Mouse (Mus musculus) stomach, postnatal 0 days (tissue): Measurements from ENCODE around the gene Atp5g3. TPM values are rescaled to one million over a fixed set of nuclear protein-coding genes. Genes with fewer than 3 reads are reported as not detected.
"Not testable (repeated sequence)": the region's sequence is repeated elsewhere in the genome, so short reads cannot be mapped to it uniquely, and the experiment has no call there.

ENCODE experiments used
- ATAC-seq: fragments of 200-750 bp; cut with Nextera tagmentation; 2 replicates; pipeline ENCODE4 v1.8.0; 2017; ENCODE audit not compliant: low FRiP score, low TSS enrichment
- DNase-seq: peaks from one replicate; pipeline ENCODE4 v3.0.0-alpha.2; 2016; ENCODE audit warnings: low spot score
- H3K27ac ChIP-seq: fragments of 300-500 bp; sonication (generic); replicated peaks from 2 replicates; pipeline ENCODE4 v1.5.1; 2014; ENCODE audit warnings: mild to moderate bottlenecking, control low read depth
- H3K27me3 ChIP-seq: fragments of 300-500 bp; sonication (generic); 2 replicates; pipeline ENCODE4 v1.6.1; 2014; ENCODE audit warnings: low read length; ENCODE audit not compliant: control insufficient read depth, insufficient read depth
- H3K36me3 ChIP-seq: fragments of 300-500 bp; sonication (generic); 2 replicates; pipeline ENCODE4 v1.6.1; 2014; ENCODE audit warnings: low read length, mixed read lengths; ENCODE audit not compliant: control insufficient read depth, insufficient read depth
- H3K4me1 ChIP-seq: fragments of 300-500 bp; sonication (generic); replicated peaks from 2 replicates; pipeline ENCODE4 v1.6.1; 2014; ENCODE audit warnings: antibody characterized with exemption; ENCODE audit not compliant: control insufficient read depth, insufficient read depth
- H3K4me2 ChIP-seq: fragments of 300-500 bp; sonication (generic); replicated peaks from 2 replicates; pipeline ENCODE4 v1.6.1; 2014; ENCODE audit warnings: low read depth, mild to moderate bottlenecking, control low read depth, moderate library complexity
- H3K4me3 ChIP-seq: fragments of 300-500 bp; sonication (generic); 2 replicates; pipeline ENCODE4 v1.5.1; 2014; ENCODE audit warnings: low read depth, low read length, control low read depth
- H3K9ac ChIP-seq: fragments of 300-500 bp; sonication (generic); 2 replicates; pipeline ENCODE4 v1.6.1; 2014; ENCODE audit warnings: mild to moderate bottlenecking, low read length, control low read depth, mixed read lengths
- H3K9me3 ChIP-seq: fragments of 300-500 bp; sonication (generic); 2 replicates; pipeline ENCODE4 v1.6.1; 2016; ENCODE audit warnings: low read length; ENCODE audit not compliant: control insufficient read depth
- CTCF ChIP-seq: IDR thresholded peaks from 2 replicates; pipeline ENCODE4 v1.5.1; 2016; ENCODE audit warnings: antibody characterized with exemption, low read depth, mild to moderate bottlenecking, moderate library complexity
- EP300 ChIP-seq: optimal IDR thresholded peaks from 2 replicates; pipeline ENCODE3; 2016; ENCODE audit warnings: antibody characterized with exemption
- WGBS: fragments of 180-500 bp; shearing (Covaris S2); extraction: QIAGEN DNeasy Blood & Tissue Kit; methylation state at CpG from one replicate; pipeline ENCODE4 v1.1.7; 2014; 5-methylcytosine and 5-hydroxymethylcytosine counted together
- polyA plus RNA-seq: library from polyadenylated mRNA; unstranded; fragments of >200 nt; fragmentation: Nextera tagmentation; extraction: Ambion mirVana; gene quantifications from 2 replicates; pipeline ENCODE4 v1.2.1, GENCODE M21; 2015

The Atp5g3 gene
- polyA plus RNA-seq, 1 experiment from 2014 or later, result 1,478 TPM

DNA sequence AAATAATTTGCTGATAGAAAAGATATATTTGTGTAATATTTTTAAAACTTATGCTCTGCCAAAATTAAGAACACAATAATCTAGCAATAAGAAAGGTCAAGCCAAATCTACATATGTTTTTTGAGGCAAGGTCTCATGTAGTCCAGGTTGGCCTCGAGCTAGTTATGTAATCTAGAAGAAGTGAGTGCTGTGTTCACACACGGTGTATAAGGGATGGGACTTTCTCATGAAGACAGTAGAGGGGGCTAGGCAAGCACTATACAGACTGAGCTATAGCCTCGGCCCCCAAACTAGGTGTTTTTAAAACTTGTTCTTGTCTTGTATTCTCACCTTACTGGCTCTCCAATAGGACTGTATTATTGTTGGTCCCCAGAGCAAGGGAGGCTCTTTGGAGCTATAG lies 14.4 kb upstream of the Atp5g3 start:
- Histone ChIP-seq H3K4me1 (no peaks in the 10 kb centered on the region), H3K9me3 (no peaks in the 10 kb centered on the region), H3K27me3 (no peaks in the 10 kb centered on the region), H3K27ac (no peak overlapping the region), H3K9ac (no peak overlapping the region), H3K36me3 (no peaks in the 10 kb centered on the region), H3K4me2 (no peak overlapping the region), H3K4me3 (no peak overlapping the region)
- DNase-seq, result no peak
- ATAC-seq, result no peak
- no peak for TF ChIP-seq CTCF
- TF ChIP-seq EP300, result no peak
- WGBS, result 62% methylated on average over 3 of the region's 3 CpGs

GRCm38 (mm10) chr2:73925089-73925488 lies 14.0 kb upstream of the Atp5g3 start:
- Histone ChIP-seq H3K4me3 (no peak overlapping the region), H3K9me3 (no peaks in the 10 kb centered on the region), H3K4me2 (no peak overlapping the region), H3K36me3 (no peaks in the 10 kb centered on the region), H3K27ac (no peak overlapping the region), H3K4me1 (no peaks in the 10 kb centered on the region), H3K27me3 (no peaks in the 10 kb centered on the region), H3K9ac (no peak overlapping the region)
- ATAC-seq (no peak; the same call in 1 of the 2 replicates), DNase-seq (peak; percentile 63)
- 11% methylated on average over 5 of the region's 5 CpGs for WGBS
- TF ChIP-seq EP300 (no peak), CTCF (peak; percentile 72)

DNA sequence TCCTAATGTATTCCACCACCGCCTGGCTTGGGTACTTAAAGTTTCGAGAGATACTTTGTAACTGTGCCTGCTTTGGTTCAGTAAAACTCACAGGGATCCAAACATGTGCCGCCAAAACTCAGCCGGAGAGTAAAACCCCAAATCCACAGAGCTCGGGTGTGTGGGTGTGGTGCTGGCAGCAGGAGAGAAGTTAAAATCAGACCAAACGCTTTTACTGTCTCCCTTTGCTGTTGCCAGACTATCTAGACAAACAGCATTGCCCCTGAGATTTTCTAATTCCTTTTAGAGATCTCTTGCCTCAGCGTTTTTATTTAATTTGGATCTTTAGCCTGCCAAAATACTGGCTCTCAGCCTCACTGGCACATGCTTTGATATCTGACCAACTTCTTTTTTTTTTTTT lies 8.5 kb upstream of the Atp5g3 start:
- Histone ChIP-seq H3K9ac (no peak overlapping the region), H3K36me3 (no peaks in the 10 kb centered on the region), H3K27me3 (no peaks in the 10 kb centered on the region), H3K9me3 (no peaks in the 10 kb centered on the region), H3K27ac (no peak overlapping the region), H3K4me2 (no peak overlapping the region), H3K4me3 (no peak overlapping the region), H3K4me1 (no peaks in the 10 kb centered on the region)
- no peak for ATAC-seq
- 39% methylated on average over 7 of the region's 7 CpGs for WGBS
- DNase-seq, result no peak
- TF ChIP-seq EP300 (no peak), CTCF (no peak)

GRCm38 (mm10) chr2:73912264-73912663 lies 1.1 kb upstream of the Atp5g3 start:
- no peak for ATAC-seq
- Histone ChIP-seq H3K27me3 (no peaks in the 10 kb centered on the region), H3K4me2 (no peak overlapping the region), H3K27ac (no peak overlapping the region), H3K9me3 (no peaks in the 10 kb centered on the region), H3K9ac (no peak overlapping the region), H3K36me3 (peaks cover 8% of the 10 kb centered on the region), H3K4me3 (no peak overlapping the region), H3K4me1 (no peaks in the 10 kb centered on the region)
- DNase-seq, result no peak
- 66% methylated on average over 3 of the region's 3 CpGs for WGBS
- TF ChIP-seq CTCF (no peak), EP300 (no peak)

- H3K4me2 ChIP-seq, result peak overlapping the region; percentile 77
- peak overlapping the region; percentile 100 for H3K9ac ChIP-seq
- TF ChIP-seq CTCF (no peak), EP300 (no peak)
- H3K4me1 ChIP-seq, result no peaks in the 10 kb centered on the region
- H3K9me3 ChIP-seq, result no peaks in the 10 kb centered on the region
- H3K27me3 ChIP-seq, result no peaks in the 10 kb centered on the region
- DNase-seq (peak; percentile 70), ATAC-seq (peak; percentile 62)
- H3K4me3 ChIP-seq, result peak overlapping the region; percentile 99
- H3K27ac ChIP-seq, result peak overlapping the region; percentile 99
- peaks cover 11% of the 10 kb centered on the region for H3K36me3 ChIP-seq
- WGBS, result 0% methylated on average over 45 of the region's 50 CpGs
Measured at GRCm38 (mm10) chr2:73910571-73911174, 453 bp downstream of the Atp5g3 start.

DNA sequence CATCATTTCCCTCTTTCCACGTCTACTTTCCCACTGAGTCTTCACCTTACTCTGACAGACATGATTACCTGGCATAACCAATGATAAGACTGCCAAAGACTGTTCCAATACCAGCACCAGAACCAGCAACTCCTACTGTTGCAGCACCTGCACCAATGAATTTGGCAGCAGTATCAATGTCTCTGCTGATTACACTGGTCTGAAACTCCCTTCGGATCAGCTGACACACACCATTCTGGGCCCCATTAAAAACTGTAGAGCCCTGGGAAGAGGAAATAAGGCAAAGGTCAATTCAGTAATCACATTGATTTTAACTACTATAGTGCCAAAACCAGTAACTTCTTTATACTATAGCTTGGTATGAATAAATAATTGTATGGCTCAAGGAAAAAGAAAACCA lies 2.0 kb downstream of the Atp5g3 start:
- 79% methylated on average over 2 of the region's 2 CpGs for WGBS
- no peak for TF ChIP-seq CTCF
- TF ChIP-seq EP300, result no peak
- no peaks in the 10 kb centered on the region for H3K4me1 ChIP-seq
- H3K9me3 ChIP-seq, result no peaks in the 10 kb centered on the region
- no peak overlapping the region for H3K4me3 ChIP-seq
- ATAC-seq (no peak), DNase-seq (no peak)
- no peak overlapping the region for H3K4me2 ChIP-seq
- no peak overlapping the region for H3K9ac ChIP-seq
- no peak overlapping the region for H3K27ac ChIP-seq
- H3K27me3 ChIP-seq, result no peaks in the 10 kb centered on the region
- H3K36me3 ChIP-seq, result peaks cover 11% of the 10 kb centered on the region

- not testable (repeated sequence) for H3K4me2 ChIP-seq, DNase-seq, H3K9me3 ChIP-seq, H3K9ac ChIP-seq, ATAC-seq, H3K27ac ChIP-seq, H3K27me3 ChIP-seq, H3K4me3 ChIP-seq, H3K4me1 ChIP-seq
- H3K36me3 ChIP-seq, result peaks cover 11% of the 10 kb centered on the region
Measured at GRCm38 (mm10) chr2:73904679-73905078, 6.4 kb downstream of the Atp5g3 start.
